Mouse (Mus musculus) ovary, postnatal 14 days (tissue): ENCODE measurements around the gene Ube2h.

Experiments
- DNase-seq: peaks from one replicate; pipeline ENCODE4 v3.0.0; 2022; ENCODE audit warnings: low spot score

Gene Ube2h

DNA sequence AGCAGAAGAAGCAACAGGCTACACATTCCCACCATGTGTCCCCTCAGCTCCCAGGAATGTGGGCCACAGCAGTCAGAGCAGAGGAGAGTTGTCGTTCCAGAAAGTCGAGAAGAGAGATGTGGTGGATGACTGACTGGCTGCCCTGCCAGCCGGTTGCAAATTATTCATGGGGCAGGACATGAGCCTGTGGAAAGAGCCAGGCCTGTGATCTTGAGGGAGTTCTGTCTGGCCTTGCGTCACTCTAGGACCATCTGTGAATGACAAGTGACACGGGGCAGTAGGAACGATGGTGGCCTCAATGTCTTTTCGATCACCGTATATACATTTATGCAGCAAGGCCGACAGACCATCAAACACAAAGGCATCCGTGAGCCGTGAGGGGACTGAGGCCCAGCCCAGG is 108.7 kb downstream of the Ube2h start:
- DNase-seq, result no peak

- no peak for DNase-seq
Measured at GRCm38 (mm10) chr6:30183624-30184023, 120.7 kb downstream of the Ube2h start.

DNA sequence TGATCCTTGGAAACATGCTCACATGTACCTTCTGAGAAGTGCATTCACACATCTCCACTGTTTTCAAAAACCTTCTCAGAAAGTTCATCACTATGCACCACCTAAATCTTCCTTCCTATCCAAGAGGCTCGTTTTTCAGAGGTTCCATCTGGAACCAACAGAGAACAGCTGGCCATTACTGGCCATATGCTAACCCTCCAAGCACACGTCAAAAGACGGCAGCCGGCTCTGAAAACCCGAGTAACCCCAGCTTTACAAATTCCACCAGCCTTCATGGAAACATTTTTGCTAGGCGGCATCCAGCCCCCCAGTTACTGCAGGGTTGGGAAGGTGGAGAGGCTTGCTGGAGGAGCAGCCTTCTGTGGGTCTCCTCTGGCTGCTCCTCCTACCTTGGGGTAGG is 122.3 kb downstream of the Ube2h start:
- DNase-seq, result no peak

DNA sequence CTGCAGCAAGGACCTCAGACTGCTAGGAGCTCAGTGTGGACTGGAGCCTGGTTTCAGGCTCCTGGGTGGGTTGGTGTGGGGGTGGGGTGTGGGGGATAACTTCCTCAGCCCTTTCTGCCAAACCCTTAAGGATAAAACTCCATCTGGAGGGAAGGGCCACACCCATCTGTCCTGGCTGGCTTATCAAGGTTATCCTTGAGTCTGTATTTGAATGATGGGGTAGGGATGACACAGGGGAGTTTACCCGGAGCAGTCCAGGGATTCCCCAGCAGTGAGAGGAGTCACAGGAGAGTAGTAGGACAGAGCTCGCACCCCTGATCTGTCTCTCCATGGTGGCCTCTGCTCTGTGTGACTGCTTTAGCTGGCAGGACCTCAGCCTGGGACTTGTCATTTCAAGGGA is 124.0 kb downstream of the Ube2h start:
- no peak for DNase-seq

- DNase-seq, result no peak
Measured at GRCm38 (mm10) chr6:30179046-30179445, 125.3 kb downstream of the Ube2h start.

DNA sequence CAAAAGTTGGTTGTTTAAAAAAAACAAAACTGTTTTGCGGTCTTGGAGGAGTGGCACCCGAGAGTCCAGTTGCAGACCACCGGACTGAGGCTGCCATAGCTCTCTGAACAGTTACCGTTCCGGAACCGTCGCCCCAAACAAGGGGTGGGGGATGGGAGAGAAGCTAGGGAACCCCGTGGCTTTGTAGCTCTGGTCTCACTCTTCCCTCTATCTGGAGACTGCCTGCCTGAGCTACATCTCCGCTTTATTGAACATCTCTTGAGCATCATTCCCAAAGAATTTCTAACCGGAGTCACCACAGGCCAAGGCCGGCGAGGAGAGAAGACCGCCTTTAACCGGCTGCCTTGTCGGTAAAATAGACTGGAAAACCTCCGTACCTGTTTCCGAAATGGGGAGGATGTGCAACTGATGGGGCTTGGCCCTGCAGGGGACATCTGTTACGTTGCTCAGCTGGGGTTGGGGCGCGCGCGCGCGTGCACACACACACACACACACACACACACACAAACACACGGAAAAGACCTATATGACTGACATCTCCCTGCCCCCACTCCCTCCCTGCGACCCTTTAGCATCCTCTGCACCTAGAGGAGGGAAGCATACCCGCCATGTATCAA is 126.2 kb downstream of the Ube2h start:
- DNase-seq, result no peak

DNA sequence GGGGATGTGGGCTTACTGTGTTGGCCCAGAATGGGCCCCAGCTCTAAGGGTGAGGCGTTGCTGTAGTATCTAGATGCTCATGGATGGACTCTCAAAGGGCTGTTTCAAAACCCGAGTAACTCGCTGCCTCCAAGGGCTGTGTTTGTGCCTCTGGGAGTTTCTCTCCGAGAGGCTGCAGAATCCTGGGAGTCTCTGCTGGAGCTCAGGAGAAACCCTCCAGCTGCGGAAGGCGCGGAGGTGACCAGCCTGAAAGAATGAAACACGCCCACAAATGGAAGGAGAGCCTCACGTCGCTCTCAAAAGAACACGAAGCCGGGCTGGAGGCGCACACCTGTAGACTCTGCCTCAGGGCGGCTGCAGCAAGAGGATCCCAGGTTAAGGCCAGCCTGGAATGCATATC is 127.0 kb downstream of the Ube2h start:
- no peak for DNase-seq

- no peak for DNase-seq
Measured at GRCm38 (mm10) chr6:30176496-30176895, 127.8 kb downstream of the Ube2h start.

GRCm38 (mm10) chr6:30175918-30176421 is 128.4 kb downstream of the Ube2h start:
- DNase-seq, result no peak

- no peak for DNase-seq
Measured at GRCm38 (mm10) chr6:30175225-30175917, 129.0 kb downstream of the Ube2h start.

DNA sequence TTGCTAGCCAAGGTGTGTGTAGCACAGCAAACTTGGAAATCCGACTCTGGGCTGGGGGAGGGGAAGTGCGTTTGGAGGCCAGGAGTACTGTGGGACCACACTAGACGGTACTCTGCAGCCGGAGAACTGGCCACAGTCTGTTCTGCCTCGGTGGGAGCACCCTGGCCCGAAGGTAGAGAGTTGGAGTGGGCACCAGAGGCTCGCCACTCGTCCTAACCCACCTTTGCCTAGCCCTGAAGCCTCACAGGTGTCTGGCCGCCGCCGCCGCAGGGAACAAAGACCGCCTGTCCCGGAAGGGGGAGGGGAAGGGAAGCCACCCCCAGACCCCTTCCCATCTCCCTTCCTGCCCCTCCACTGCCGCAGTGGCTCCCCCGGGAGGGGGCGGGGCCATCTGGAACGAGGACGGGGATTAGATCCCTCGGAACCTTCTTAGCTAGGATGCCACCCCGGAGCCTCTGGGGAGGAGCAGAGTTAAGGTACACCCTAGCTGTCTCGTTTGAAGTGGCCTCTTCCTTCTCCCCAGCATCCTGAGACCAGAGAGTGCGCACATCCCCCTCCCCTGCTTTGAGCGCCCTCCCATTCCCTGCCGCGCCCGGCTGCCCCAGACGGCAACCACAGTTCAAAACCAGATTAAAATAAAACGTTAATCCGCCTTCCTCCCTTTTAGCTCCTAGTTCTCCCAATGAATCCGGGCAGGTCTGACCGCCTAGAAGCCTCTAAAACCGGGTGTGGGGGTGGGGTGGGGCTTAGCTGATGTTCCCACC is 129.7 kb downstream of the Ube2h start:
- DNase-seq, result no peak

DNA sequence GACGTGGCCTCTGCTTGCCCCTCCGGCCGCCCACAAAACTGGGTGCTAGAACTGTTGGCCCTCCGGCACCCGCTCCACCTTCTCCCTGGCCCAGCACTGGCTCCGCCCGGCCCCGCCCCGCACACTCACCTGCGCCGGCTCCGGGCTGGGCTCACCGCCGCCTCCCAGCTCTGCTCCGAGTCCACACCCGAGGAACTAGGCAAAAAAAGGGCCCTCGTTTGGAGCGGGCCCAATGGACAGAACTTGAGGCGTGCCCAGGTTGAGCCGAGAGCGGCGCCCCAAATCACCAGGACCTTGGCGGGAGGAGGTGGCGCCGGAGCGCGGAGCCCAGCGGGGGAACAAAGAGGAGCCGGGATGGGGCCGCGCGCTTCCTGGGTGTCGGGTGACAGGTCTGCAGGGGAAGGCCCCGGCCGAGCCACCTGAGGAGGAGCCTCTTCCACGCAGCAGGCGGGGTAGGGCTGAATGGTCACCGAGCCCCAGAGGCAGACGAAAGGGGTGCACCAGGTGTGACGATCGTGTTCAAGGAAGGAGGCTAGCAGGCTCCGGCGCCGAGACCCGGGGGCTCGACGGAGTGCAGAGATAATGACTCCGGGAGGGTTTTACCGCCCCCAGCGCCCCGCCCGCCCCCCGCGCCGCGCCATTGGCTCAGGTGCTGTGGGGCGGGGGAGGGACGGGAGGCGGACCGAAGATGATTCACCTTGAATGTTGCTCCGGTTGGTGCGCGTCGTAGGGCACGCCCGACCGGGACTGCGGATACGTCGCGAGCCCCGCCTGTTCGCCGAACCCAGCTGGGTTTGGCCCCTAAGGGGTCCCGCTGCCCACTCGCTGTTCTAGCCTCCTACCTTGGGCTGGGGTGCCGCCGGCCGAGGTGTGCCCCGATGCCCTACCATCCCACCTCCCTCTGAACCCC is 130.5 kb downstream of the Ube2h start:
- DNase-seq, result no peak

DNA sequence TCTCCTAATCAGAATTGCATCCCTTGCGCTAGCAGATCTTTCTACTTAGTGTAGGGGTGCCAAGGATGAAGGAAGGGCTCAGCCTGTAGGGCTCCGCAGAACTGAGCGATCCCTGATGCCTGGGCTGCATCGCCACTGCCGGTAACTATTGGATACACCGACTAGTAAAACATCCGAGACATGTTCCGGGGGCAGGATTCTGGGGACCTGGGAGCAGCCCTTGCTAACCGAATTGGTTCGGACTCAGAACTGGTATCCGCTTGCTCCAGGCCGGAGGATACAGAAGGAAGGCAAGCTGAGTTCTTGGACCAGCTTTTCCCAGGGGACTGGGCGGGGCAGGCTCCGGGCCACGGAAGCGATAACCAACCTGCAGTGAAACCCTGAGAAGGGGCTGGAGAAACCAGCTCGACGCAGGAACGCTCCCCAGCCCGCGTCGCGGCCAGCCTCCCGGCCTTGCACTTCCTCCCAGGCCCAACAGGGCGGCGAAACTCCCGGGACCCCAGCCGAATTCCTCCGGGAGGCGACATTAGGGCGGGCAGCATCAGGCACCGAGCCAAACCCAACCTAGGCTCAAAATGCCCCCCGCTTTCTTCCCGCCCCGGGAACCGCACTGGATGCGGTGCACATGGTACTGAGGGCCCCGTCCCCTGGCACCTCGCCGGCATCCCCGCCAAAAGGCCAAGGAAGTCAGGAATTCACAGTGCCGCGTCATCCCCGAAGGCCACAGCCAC is 131.4 kb downstream of the Ube2h start:
- DNase-seq, result no peak

GRCm38 (mm10) chr6:30172441-30172819 is 131.9 kb downstream of the Ube2h start:
- DNase-seq, result no peak

GRCm38 (mm10) chr6:30171967-30172366 is 132.4 kb downstream of the Ube2h start:
- no peak for DNase-seq

- DNase-seq, result no peak
Measured at GRCm38 (mm10) chr6:30171226-30171625, 133.1 kb downstream of the Ube2h start.

DNA sequence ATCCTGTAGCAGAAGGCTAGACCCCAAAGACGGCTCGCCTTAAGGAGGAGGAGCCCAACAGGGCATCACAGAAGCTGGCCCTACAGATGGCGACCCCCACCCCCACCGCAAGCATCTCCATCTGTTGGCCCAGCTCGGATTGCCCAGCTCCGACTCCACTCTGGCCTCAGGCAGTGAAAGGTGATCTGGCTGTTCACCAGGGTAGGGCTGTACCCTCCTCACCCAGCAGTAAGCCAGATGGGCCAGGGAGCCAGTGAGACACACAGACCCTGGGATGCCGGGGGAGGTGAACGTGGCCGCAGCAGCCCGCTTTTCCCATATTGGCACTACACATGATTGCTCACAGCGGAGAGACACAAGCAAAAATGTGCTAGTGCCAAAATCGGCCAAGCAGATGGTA is 135.2 kb downstream of the Ube2h start:
- no peak for DNase-seq

GRCm38 (mm10) chr6:30168275-30168674 is 136.1 kb downstream of the Ube2h start:
- no peak for DNase-seq

DNA sequence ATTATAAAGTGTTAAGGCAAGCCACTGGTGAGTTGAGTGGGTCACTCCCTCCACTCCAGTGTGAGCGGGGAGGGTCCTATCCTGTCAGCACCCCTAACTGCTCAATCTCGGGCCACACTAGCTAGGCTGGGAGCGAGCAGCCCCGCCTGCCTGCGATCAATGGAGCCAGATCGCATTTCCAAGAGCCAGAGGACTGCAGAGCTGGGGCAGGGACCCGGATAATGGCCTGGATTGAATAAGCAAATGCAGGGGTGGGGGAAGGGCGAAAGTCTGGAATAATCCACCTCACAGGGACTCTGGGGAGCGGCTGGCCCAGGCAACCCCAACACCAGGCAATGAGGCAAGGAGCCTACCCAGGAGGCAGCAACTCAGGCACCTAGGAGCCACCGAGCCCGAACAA is 137.1 kb downstream of the Ube2h start:
- no peak for DNase-seq

DNA sequence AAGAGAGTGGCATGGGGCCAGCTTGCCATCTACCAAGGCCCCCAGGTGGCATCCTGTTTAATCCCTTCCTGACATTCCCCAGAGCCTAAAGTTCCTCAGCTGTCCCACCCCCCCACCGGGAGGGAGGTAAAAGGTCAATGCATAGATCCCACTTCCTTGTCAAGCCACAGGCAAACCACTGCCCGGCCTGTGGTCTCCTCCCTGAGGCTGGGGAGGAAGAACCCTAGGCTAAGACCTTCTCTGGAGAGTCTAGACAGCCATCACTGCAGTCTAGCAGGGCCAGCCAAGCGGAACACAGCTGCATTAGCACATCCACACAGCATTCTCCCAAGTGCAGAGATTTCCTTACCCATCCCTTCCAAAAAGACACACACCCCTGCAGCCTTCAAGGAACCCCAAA is 138.0 kb downstream of the Ube2h start:
- DNase-seq, result no peak

- DNase-seq, result no peak
Measured at GRCm38 (mm10) chr6:30162091-30162490, 142.2 kb downstream of the Ube2h start.
